Mouse (Mus musculus): ENCODE measurements around the gene Slit3.

DNA sequence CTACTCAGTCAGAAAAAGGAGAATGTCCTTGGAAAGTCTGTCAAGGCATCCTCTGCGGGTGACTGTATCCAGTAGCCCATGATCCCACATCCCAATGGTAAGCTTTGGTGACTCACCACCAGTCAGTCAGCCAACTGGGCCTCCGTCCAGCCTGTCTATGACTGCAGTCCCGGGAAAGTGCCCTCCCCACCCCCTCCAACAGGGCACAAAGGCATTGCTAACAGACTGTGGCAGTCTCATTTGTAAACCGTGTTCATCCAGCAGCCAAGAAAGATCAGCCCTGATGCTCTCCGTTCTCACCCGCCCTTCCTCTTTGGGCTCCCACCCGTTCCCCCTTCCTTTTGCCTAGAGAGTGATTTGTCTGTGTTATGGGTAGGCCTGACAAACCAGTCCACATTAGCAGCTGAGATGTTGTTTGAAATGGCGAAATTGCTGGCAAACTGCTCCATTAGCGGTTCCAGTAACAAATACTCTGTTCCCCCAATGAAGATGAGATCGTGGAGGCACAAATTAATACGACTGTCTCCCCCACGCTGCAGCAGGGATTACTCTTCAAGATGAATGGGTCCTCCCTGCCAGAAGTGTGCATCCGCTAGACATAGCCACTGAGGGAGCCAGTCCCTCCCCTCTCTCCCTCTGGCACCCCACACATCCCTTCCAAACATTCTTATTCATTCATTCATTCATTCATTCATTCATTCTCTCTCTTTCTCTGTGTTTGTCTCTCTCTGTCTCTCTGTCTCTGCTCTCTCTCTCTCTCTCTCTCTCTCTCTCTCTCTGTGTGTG lies 466.3 kb downstream of the Slit3 start:
- no peak for TF ChIP-seq POLR2A (IDR thresholded peaks at IDR 0.05; ENCODE audit: low read depth, low read length)
- TF ChIP-seq CTCF (IDR thresholded peaks at IDR 0.05; ENCODE audit: borderline replicate concordance, insufficient read depth, low read length) = no peak
